Mouse (Mus musculus) kidney, postnatal 0 days (tissue): ENCODE results near the gene Vat1. TPM values are rescaled to one million over a fixed set of nuclear protein-coding genes. Genes with fewer than 3 reads are reported as not detected.
"Not testable (repeated sequence)": the region's sequence is repeated elsewhere in the genome, so short reads cannot be mapped to it uniquely, and the experiment has no call there.

Source experiments
- ATAC-seq: fragments of 200-750 bp; cut with Nextera tagmentation; replicated peaks from 2 replicates; pipeline ENCODE4 v1.8.0; 2017; ENCODE audit warnings: low read depth, moderate number of reproducible peaks, moderate TSS enrichment, moderate library complexity; ENCODE audit not compliant: low FRiP score
- DNase-seq: peaks from one replicate; pipeline ENCODE4 v3.0.0-alpha.2; 2016; ENCODE audit warnings: low spot score
- H3K27ac ChIP-seq: fragments of 300-500 bp; sonication (generic); 2 replicates; pipeline ENCODE4 v1.5.1; 2014; ENCODE audit warnings: mild to moderate bottlenecking
- H3K27me3 ChIP-seq: fragments of 300-500 bp; sonication (generic); 2 replicates; pipeline ENCODE4 v1.6.1; 2014; ENCODE audit warnings: low read length, mixed read lengths; ENCODE audit not compliant: insufficient read depth
- H3K36me3 ChIP-seq: fragments of 300-500 bp; sonication (generic); 2 replicates; pipeline ENCODE4 v1.6.1; 2014; ENCODE audit warnings: low read length, mixed read lengths; ENCODE audit not compliant: insufficient read depth
- H3K4me1 ChIP-seq: fragments of 300-500 bp; sonication (generic); replicated peaks from 2 replicates; pipeline ENCODE4 v1.6.1; 2014; ENCODE audit warnings: antibody characterized with exemption, low read length, mixed read lengths; ENCODE audit not compliant: insufficient read depth
- H3K4me2 ChIP-seq: fragments of 300-500 bp; sonication (generic); 2 replicates; pipeline ENCODE4 v1.6.1; 2014; ENCODE audit warnings: mild to moderate bottlenecking, low read length, moderate library complexity, mixed read lengths
- H3K4me3 ChIP-seq: fragments of 300-500 bp; sonication (generic); replicated peaks from 2 replicates; pipeline ENCODE4 v1.5.1; 2014; ENCODE audit warnings: low read depth, low read length
- H3K9ac ChIP-seq: fragments of 300-500 bp; sonication (generic); 2 replicates; pipeline ENCODE4 v1.6.1; 2014; ENCODE audit warnings: low read depth, low read length
- H3K9me3 ChIP-seq: fragments of 300-500 bp; sonication (generic); replicated peaks from 2 replicates; pipeline ENCODE4 v1.6.1; 2016; ENCODE audit warnings: low read length, inconsistent platforms, mixed read lengths
- CTCF ChIP-seq: IDR thresholded peaks from 2 replicates; pipeline ENCODE4 v1.5.1; 2016; ENCODE audit warnings: antibody characterized with exemption, low read depth, mild to moderate bottlenecking, moderate library complexity
- WGBS: fragments of 180-500 bp; shearing (Covaris S2); extraction: QIAGEN DNeasy Blood & Tissue Kit; methylation state at CpG from one replicate; pipeline ENCODE4 v1.1.7; 2014; 5-methylcytosine and 5-hydroxymethylcytosine counted together
- polyA plus RNA-seq: library from polyadenylated mRNA; unstranded; fragments of >200 nt; fragmentation: Nextera tagmentation; extraction: Ambion mirVana; gene quantifications from 2 replicates; pipeline ENCODE4 v1.2.1, GENCODE M21; 2015

Vat1 gene
- polyA plus RNA-seq, 1 experiment from 2014 or later: 38.6 TPM

- Histone ChIP-seq H3K36me3 (no peaks in the 10 kb centered on the region), H3K4me3 (peak overlapping the region; percentile 82), H3K27ac (0 out of 2 replicates have a peak overlapping the region, but pooled peaks have one; percentile 50), H3K9me3 (no peaks in the 10 kb centered on the region), H3K27me3 (no peaks in the 10 kb centered on the region), H3K4me2 (peak overlapping the region; percentile 92), H3K4me1 (peaks cover 17% of the 10 kb centered on the region; the same call in 1 of the 2 replicates), H3K9ac (peak overlapping the region; percentile 67)
- under 1% methylated on average over 30 of the region's 31 CpGs for WGBS
- DNase-seq: peak; percentile 37
- no peak for TF ChIP-seq CTCF
- ATAC-seq: no peak
Observed at GRCm38 (mm10) chr11:101468263-101468688, 2.2 kb upstream of the Vat1 start.

GRCm38 (mm10) chr11:101467477-101468262, 1.6 kb upstream of the Vat1 start:
- DNase-seq: peak; percentile 83
- H3K4me2 ChIP-seq: peak overlapping the region; percentile 92
- H3K9me3 ChIP-seq: no peaks in the 10 kb centered on the region
- H3K9ac ChIP-seq: peak overlapping the region; percentile 67
- peak; percentile 65; the same call in 1 of the 2 replicates for TF ChIP-seq CTCF
- peak overlapping the region; percentile 50; the same call in 1 of the 2 replicates for H3K27ac ChIP-seq
- WGBS: 2% methylated on average over 50 of the region's 54 CpGs
- peak overlapping the region; percentile 82 for H3K4me3 ChIP-seq
- H3K4me1 ChIP-seq: peaks cover 19% of the 10 kb centered on the region
- no peaks in the 10 kb centered on the region for H3K36me3 ChIP-seq
- no peaks in the 10 kb centered on the region for H3K27me3 ChIP-seq
- ATAC-seq: peak; percentile 57

GRCm38 (mm10) chr11:101466552-101466950, 521 bp upstream of the Vat1 start:
- H3K4me1 ChIP-seq: peaks cover 24% of the 10 kb centered on the region
- WGBS: 57% methylated on average over 5 of the region's 5 CpGs
- ATAC-seq: not testable (repeated sequence)

GRCm38 (mm10) chr11:101465101-101465868, 745 bp downstream of the Vat1 start:
- TF ChIP-seq CTCF: peak; percentile 42; the same call in 1 of the 2 replicates
- Histone ChIP-seq H3K4me1 (peaks cover 24% of the 10 kb centered on the region), H3K27me3 (no peaks in the 10 kb centered on the region), H3K4me3 (peak overlapping the region; percentile 83), H3K4me2 (peak overlapping the region; percentile 97), H3K36me3 (peaks cover 8% of the 10 kb centered on the region), H3K9ac (peak overlapping the region; percentile 78), H3K27ac (peak overlapping the region; percentile 88), H3K9me3 (no peaks in the 10 kb centered on the region)
- WGBS: under 1% methylated on average over 51 of the region's 51 CpGs
- DNase-seq (peak; percentile 61), ATAC-seq (peak; percentile 60)

More at GRCm38 (mm10) chr11:101466552-101466950, 521 bp upstream of the Vat1 start:
- H3K9me3 ChIP-seq, H3K9ac ChIP-seq, H3K36me3 ChIP-seq, H3K27ac ChIP-seq, DNase-seq, H3K27me3 ChIP-seq: not testable (repeated sequence)
- H3K4me3 ChIP-seq: peak overlapping the region; percentile 83; the same call in 1 of the 2 replicates
- peak overlapping the region; percentile 97 for H3K4me2 ChIP-seq

- H3K9me3 ChIP-seq: no peaks in the 10 kb centered on the region
- peaks cover 9% of the 10 kb centered on the region for H3K36me3 ChIP-seq
- TF ChIP-seq CTCF: no peak
- peak; percentile 49 for DNase-seq
- H3K4me1 ChIP-seq: peaks cover 24% of the 10 kb centered on the region
- no peaks in the 10 kb centered on the region for H3K27me3 ChIP-seq
- H3K9ac ChIP-seq: peak within 1 kb of the TSS; percentile 78
- peak; percentile 18; the same call in 1 of the 2 replicates for ATAC-seq
- 8% methylated on average over 12 of the region's 12 CpGs for WGBS
- peak within 1 kb of the TSS; percentile 97 for H3K4me2 ChIP-seq
- peak within 1 kb of the TSS; percentile 88 for H3K27ac ChIP-seq
- H3K4me3 ChIP-seq: peak within 1 kb of the TSS; percentile 83
Observed at GRCm38 (mm10) chr11:101464211-101465100, 1.6 kb downstream of the Vat1 start, which contains the start of gene Rnd2. TSS of gene Rnd2 (plus strand) at chr11:101464999.
